Mouse (Mus musculus) WW6 (cell line): ENCODE results near the gene Cypt3.

ENCODE experiments used
- DNase-seq: peaks from one replicate; pipeline ENCODE4 v3.0.0-alpha.2; 2013; ENCODE audit warnings: low read depth, low spot score

The Cypt3 gene

GRCm38 (mm10) chrX:153558293-153558692, at the start of gene Cypt3:
Cypt3 (plus strand) TSS chrX:153558593.
- DNase-seq = no peak

DNA sequence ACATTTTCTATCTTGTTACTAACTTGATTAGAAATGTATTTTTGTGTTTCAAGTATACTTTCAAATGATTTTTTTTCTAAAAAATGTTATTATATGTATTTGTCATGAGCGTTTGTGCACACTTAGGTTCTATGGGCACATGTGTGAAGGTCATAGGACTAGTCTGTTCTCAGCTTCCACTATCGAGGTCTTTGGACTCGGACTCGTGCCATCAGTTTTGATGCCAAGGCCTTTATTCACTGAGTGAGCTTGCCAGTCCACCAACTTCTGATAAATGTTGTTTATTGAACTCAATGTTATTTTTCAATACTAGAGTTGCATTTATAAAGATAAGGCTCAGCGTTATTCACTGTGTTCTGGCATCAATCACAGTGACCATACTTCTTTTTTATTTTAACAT, 42.9 kb upstream of the Cypt3 start:
- DNase-seq = no peak

- no peak for DNase-seq
These were observed 30.0 kb upstream of the Cypt3 start for GRCm38 (mm10) chrX:153528399-153528798.

DNA sequence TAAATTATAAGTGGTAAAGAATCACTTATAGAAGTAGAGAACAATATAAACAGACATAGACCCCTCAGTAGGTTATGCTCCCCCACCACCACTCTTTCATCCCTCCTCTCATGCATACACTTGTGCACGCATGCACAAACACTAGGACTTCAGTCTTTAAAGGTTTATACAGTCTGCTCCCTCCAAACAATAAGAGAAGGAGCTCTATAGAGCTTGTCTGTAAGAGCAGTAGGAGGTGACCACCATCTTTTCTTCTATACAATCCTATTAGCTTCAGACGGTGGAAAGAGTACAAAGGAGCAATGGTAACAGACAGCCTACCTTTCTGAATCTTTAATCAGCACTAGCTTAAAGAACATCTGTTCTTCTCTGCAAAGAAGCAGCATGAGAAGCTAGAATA, 1.8 kb upstream of the Cypt3 start:
- DNase-seq = no peak

DNA sequence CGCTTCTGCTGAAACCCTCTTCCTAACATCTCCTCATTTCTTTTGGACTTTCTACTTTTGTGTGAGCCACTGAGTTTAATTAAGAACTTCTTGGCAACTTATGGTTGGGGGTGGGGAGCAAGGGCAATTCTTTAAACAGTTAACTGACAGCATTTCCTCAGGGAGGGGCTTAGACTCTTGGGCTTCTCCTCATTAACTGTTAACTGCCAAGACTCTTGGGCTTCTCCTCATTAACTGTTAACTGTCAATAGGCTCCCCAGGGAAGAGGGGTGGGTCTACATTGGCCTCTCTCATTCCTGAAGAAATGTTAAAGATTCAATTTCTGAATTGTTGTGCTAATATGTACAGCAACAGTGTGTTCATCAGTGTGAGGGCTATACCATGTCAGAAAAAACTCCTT, 6.3 kb downstream of the Cypt3 start:
- no peak for DNase-seq

DNA sequence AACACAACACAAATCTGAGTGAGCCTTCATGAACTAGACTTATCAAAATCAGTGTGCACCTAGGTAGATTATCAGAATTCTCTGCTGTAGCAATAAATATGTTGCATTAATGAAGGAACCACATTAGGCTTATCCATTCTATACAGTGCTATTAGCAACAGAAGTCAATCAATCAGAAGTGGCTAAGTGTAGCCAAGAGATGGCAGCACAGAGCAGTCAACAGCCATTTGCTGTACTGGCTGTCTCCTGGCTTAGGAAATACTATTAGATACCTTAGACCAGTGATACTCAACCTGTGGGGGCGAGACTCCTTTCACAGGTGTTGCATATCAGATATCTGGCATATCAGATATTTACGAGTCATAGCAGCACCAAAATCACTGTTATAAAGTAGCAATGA, 41.2 kb downstream of the Cypt3 start:
- DNase-seq = no peak
